Mouse (Mus musculus): ENCODE measurements around the gene Runx2.

The Runx2 gene

DNA sequence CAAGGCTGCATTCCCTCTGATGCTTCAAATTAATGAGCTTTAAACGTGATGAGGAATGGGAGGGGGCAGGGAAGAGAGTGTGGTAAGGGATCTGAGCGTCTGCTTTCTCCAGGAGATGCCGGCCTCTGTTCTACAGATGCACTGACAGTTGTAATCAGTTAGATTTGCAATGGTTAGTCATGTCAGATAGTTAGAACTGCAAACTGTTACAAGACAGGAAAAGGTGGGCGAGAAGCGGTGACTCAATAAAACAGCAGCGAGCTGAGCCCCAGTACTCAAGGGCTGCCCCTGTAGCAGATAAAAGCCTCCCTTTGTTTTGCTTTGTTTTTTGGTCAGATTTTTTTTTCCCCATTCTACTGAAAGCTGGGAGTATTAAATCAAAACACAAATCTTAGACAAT lies 96.6 kb downstream of the Runx2 start:
- no peak for DNase-seq (ENCODE audit: low read depth in 1 of 2, low spot score in 2 of 2)

DNA sequence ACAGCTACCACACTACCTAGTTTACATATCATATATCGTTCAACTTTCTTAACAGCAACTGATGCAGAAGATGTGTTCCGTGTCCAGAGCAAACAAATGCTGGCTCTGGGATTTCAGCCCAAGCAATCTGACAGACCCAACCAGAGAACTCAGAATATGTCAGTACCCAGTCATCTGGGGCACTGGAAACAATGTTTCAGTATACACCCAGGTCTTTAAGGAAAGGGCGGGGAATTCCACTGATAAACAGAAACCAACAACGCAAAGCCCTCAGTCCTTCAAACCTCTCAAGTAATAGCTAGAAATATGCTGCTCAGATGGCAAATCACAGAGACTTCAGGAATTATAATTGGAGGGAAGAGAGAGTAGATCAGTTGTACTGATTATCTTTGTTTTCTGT lies 100.5 kb downstream of the Runx2 start:
- no peak for DNase-seq (ENCODE audit: low read depth in 1 of 2, low spot score in 2 of 2)

GRCm38 (mm10) chr17:44713404-44713803 lies 101.2 kb downstream of the Runx2 start:
- DNase-seq (ENCODE audit: low read depth in 1 of 2, low spot score in 2 of 2): no peak

DNA sequence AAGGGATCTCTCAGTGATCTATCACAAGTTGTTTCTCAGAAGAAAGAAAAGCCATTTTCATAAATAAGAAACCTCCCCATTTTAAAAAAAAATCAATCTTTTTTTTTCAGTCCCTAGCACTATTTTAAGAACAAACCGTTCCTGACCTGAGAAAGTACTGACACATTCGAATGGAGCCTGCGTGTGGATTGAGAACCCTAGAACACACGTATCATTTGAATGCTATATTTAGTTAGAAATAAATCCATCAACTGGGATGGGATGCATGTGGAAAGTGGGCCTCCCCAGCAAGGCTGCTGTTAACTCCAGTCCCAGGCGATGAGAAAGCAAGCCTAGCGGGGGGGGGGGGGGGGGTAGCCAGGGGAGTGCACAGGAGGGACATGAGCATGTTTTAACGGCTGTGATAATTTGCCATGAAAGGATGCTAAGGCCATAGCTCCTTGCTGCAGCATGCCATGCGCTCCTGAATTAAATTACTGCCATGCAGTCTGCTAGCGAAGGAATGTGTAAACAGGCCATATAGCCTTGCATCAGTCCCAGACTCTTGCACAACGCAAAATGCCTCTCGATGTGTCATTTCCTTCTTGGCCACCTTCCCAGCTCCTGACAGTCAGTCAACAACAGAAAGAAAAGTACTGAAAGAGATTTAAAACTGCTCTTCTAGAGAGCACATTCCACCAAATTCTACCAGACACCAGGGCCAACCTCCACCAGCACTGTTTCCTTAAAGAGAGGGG lies 104.9 kb downstream of the Runx2 start:
- peak; percentile 62 to 76 for DNase-seq (ENCODE audit: low read depth in 1 of 2, low spot score in 2 of 2)

- DNase-seq (ENCODE audit: low read depth in 1 of 2, low spot score in 2 of 2): no peak
Measured at GRCm38 (mm10) chr17:44707956-44708355, 106.6 kb downstream of the Runx2 start.

- DNase-seq (ENCODE audit: low read depth in 1 of 2, low spot score in 2 of 2): no peak
Measured at GRCm38 (mm10) chr17:44706531-44706930, 108.1 kb downstream of the Runx2 start.

DNA sequence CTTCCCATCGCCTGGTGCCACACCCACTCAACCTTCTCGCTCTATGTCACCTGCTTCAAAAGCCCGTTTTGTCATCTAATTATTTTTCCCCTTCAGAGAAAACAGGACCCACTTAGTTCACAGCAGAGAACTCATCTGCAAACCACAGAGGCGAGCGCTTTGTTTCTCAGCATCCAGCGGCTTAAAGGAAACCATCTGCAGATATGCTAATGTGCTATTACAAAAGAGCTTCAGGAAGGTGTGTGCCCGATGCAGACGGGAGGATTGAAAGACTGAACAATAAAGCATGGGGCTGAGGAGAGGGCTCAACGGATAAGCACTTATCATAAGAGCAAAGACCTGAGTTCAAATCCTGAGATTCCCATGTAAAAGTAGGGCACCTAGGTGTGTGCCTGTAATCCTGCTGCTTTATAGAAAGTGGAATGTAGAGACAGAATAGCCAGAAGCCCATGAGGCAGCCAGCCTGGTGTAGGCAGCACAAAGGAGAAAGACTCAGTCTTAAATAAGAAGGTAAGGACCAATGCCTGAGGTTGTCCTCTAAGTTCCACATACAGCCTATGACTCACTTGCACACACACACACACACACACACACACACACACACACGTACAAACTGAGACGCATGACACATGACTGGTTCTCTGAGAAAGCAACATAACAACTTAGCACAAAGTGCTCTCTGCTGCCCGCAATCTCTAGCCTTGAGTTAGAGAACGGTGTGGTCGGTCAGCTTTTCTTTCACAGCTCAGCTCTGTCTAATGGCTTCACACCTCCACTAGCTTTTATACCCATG lies 111.9 kb downstream of the Runx2 start:
- DNase-seq (ENCODE audit: low read depth in 1 of 2, low spot score in 2 of 2): no peak

DNA sequence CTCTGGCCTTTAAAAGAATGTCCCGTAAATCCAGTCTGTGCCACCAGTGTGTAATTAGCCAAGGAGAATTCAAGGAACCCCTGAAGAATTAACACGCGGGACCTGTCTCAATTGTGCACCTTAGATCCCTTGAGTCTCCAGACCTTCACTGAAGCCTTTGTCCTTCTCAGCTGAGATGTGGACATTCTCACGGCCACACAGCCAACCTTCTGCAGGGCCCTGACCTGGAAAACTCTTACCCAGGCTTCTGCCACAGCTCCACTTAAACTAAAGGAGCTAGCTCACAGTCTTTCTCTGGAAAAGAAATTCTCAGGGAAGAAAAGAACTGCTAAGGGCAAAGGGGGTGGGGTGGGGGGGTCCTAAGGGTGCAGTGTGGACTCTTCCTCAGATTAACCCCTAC lies 113.1 kb downstream of the Runx2 start:
- DNase-seq (ENCODE audit: low read depth in 1 of 2, low spot score in 2 of 2): no peak

- no peak for DNase-seq (ENCODE audit: low read depth in 1 of 2, low spot score in 2 of 2)
Measured at GRCm38 (mm10) chr17:44700326-44700725, 114.3 kb downstream of the Runx2 start.

DNA sequence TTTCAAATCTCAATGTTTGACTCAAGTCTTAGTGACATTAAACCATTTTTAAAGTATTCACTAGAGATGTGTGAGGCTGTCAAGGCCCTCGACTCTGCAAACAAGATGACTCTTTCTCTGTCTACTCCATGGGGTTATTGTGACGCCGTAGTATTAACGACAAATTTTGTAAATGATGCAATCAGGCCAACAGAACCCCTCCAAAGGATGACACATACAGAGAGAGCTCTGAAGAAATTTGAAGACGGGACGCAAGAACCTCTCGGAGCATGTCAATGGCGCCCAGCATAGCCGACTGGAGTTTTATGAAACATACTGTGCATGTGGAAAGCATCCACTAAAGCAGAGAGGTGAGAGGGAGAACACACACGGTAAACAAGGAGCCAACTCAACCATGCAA lies 117.5 kb downstream of the Runx2 start:
- DNase-seq (ENCODE audit: low read depth in 1 of 2, low spot score in 2 of 2): no peak

DNA sequence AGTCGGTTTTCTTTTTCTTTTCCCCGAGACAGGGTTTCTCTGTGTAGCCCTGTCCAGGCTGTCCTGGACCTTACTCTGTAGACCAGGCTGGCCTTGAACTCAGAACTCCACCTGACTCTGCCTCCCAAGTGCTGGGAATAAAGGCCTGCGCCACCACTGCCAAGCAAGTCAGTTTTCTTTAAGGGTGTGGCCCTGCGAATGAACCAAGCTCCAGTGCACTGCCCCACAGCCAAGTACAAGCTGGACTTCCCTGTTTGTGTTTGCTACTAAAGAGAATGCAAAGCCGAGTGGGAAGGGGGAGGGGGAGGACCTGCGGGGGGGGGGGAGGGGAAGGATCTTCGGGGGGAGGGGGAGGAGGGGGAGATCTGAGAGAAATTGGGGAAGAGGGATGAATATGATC lies 121.0 kb downstream of the Runx2 start:
- no peak for DNase-seq (ENCODE audit: low read depth in 1 of 2, low spot score in 2 of 2)

- DNase-seq (ENCODE audit: low read depth in 1 of 2, low spot score in 2 of 2): no peak
Measured at GRCm38 (mm10) chr17:44691517-44691916, 123.1 kb downstream of the Runx2 start.

- no peak for DNase-seq (ENCODE audit: low read depth in 1 of 2, low spot score in 2 of 2)
Measured at GRCm38 (mm10) chr17:44690410-44691035, 124.1 kb downstream of the Runx2 start.

GRCm38 (mm10) chr17:44688306-44688705 lies 126.3 kb downstream of the Runx2 start:
- no peak for DNase-seq (ENCODE audit: low read depth in 1 of 2, low spot score in 2 of 2)

DNA sequence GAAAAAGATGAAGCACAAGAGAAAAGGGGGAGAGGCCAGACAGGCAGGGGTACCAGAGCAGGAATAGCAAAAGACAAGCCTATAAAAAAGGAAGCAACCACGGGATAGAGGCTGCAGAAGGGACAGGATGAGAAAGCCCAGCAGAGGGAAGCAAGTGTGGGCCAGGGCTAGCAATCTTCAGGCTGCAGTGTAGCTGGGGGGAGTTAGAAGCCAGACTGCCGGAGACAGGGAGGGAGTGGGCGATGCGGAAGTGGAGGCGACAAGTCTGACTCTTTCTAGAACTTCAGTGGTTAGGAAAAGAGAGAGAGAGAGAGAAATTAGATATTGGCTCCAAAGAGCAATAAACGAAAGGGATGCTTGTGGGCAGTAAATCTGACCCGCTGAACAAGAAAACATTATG lies 129.1 kb downstream of the Runx2 start:
- no peak for DNase-seq (ENCODE audit: low read depth in 1 of 2, low spot score in 2 of 2)

- DNase-seq (ENCODE audit: low read depth in 1 of 2, low spot score in 2 of 2): no peak
Measured at GRCm38 (mm10) chr17:44683026-44683425, 131.6 kb downstream of the Runx2 start.

GRCm38 (mm10) chr17:44677782-44678181 lies 136.8 kb downstream of the Runx2 start:
- DNase-seq (ENCODE audit: low read depth in 1 of 2, low spot score in 2 of 2): no peak

DNA sequence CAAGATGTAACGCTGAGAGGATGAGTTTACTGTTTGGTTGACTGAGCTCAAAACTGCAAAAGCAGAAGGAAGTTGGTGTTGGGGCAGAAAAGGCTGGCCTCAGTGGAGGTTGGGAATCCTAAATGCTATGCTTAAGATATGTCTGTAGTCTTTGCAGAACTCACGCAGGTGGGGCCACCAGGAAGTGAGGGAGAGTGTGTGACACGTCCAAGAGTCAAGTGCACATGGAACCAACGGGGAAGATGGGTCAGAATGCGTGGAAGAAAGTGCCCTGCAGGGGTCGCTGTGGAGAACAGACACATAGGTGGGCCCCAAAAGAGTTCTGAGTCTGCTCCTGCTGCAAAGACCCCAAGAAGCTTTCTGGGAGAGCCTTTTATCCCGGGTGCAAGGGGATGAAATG lies 141.8 kb downstream of the Runx2 start:
- peak in 1 of 2 experiments; percentile 45 for DNase-seq (ENCODE audit: low read depth in 1 of 2, low spot score in 2 of 2)

DNA sequence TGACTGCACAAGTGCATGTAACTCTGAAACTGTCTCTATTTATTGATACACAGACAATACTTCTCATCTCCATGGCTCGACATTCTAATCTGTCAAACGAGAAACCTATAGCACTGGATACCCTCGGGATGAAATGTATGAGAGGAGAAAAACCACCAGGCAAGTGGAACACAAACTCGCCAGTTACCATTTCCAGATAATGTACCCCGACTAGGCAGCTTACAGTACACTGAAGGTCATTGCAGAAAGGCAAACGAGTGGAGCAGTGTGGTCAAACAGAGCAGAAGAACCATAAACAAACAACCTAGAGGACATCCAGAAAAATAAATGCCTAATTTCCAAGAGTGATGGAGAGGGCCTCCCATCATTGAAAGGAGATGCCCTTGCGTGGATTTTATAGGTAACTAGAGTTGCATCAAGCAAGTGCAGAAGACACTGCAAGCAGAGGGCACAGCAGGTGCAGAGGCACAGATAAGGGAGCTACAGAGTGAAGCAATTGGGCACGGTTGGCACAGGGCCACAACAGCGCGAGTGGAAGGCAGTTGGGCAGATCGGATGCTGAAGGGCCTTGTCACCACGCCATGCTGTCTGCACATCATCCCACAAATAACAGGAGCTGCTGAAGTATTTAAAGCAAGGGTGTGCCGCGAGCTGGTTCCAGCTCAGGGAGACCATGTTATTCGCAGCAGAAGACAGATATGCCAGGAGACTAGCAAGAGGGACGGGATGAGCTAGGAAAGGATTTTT lies 142.5 kb downstream of the Runx2 start:
- peak in 1 of 2 experiments; percentile 14 for DNase-seq (ENCODE audit: low read depth in 1 of 2, low spot score in 2 of 2)

GRCm38 (mm10) chr17:44669985-44670384 lies 144.6 kb downstream of the Runx2 start:
- no peak for DNase-seq (ENCODE audit: low read depth in 1 of 2, low spot score in 2 of 2)

DNA sequence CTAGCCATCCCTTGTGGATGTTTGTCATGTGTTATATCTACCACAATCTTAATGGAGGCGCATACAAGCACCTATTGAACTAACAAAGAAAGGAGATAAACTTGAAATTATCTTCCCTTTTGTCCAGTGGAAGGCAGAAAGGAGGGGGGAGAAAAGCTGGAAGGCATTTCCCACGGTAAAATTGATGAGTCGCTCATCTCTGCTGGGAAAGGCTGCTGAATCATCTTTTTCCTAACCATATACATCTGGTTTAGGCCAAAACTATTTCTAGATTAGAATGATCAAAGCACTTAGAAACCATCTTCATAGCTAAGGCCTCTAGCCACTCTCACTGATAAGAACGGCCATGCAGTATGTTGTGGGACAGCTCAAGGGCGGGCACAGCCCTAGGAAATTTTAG lies 147.3 kb downstream of the Runx2 start:
- no peak for DNase-seq (ENCODE audit: low read depth in 1 of 2, low spot score in 2 of 2)
